Comparison of ENCODE assay signal across 8 mouse cellular contexts in the genomic region with DNA sequence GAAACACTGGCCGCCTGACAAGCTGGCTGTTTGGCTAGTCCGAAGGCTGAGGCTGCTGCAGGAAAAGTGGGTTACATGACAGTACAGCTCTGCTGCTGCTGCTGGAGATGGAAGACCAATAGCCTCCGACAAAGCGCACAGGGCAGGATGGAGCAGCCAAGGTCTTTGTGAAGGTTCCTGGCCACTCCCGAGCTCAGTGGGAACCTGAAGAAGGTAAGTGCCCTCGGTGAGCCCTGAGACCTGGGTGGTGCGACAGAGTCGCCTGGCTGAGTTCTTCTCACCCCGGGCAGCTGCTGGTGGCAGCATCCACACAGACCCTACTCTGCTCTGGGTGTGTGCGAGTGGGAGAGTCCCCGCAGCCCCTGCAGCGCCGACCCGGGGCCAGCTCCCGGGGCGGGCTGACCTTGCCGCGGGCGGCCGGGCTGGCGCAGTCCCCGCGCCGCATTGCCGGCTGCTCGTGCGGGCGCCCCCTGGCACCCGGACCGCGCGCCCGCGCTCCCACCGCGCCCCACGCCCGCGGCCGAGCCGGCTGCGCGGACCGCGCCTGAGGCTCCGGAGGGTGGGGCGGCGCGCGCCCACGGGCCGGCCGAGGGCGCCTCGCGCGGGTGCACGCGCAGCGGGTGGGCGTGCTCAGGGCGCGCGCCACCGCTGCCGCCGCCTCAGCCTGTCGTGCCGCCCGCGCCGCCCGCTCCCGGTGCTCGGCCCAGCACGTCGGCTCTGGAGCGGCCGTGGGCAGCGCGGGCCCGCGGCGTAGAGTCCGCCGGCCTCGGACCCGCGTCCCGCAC. TPM values are rescaled to one million over a fixed set of nuclear protein-coding genes. Genes with fewer than 3 reads are reported as not detected.
A peak's percentile ranks its signal among the peaks of the same experiment; 100 is the strongest.
DNase-seq lines count a peak whose midpoint lies in the region; ATAC-seq lines count a peak whose summit lies in the region.

A gene (plus strand): TSS at position 44 of the 785 bp plus-strand sequence.

- no peak within 1 kb of the TSS for H3K27ac ChIP-seq in embryonic facial prominence, embryonic 11.5 days (replicated peaks; ENCODE audit: low read depth, low read length)
- H3K27ac ChIP-seq in hindbrain, embryonic 11.5 days (ENCODE audit: low read depth, low read length) = peak within 1 kb of the TSS; percentile 42

- no peaks in the 10 kb centered on the region for H3K9me3 ChIP-seq in embryonic facial prominence, embryonic 11.5 days (replicated peaks; ENCODE audit: control insufficient read depth, low read length)
- H3K9me3 ChIP-seq in hindbrain, embryonic 11.5 days (ENCODE audit: control insufficient read depth, low read length) = no peaks in the 10 kb centered on the region

- peaks cover 2% of the 10 kb centered on the region; the same call in 1 of the 2 replicates for H3K4me1 ChIP-seq in embryonic facial prominence, embryonic 11.5 days (ENCODE audit: control insufficient read depth, insufficient read depth, low read length)
- H3K4me1 ChIP-seq in hindbrain, embryonic 11.5 days (replicated peaks; ENCODE audit: control insufficient read depth, insufficient read depth, low read length) = peaks cover 3% of the 10 kb centered on the region; the same call in 1 of the 2 replicates

- ATAC-seq in CD4-positive, CD25-positive, alpha-beta regulatory T cell, adult 4 months = no peak
- ATAC-seq in embryonic facial prominence, embryonic 11.5 days (replicated peaks; ENCODE audit: insufficient number of reproducible peaks, low FRiP score, low TSS enrichment, low read depth) = peak; percentile 72
- peak; percentile 71 for ATAC-seq in hindbrain, embryonic 11.5 days (ENCODE audit: low FRiP score)

- H3K27me3 ChIP-seq in embryonic facial prominence, embryonic 11.5 days (ENCODE audit: control insufficient read depth, insufficient read depth, low read length) = peaks cover 23% of the 10 kb centered on the region
- peaks cover 22% of the 10 kb centered on the region for H3K27me3 ChIP-seq in hindbrain, embryonic 11.5 days (ENCODE audit: control insufficient read depth, insufficient read depth, low read length)

- no peaks in the 10 kb centered on the region for H3K36me3 ChIP-seq in embryonic facial prominence, embryonic 11.5 days (replicated peaks; ENCODE audit: control insufficient read depth, insufficient read depth, low read depth, low read length)
- H3K36me3 ChIP-seq in hindbrain, embryonic 11.5 days (ENCODE audit: control insufficient read depth, insufficient read depth, low read length) = no peaks in the 10 kb centered on the region

- peak within 1 kb of the TSS; percentile 60 for H3K4me3 ChIP-seq in embryonic facial prominence, embryonic 11.5 days (ENCODE audit: low read depth, low read length)
- peak within 1 kb of the TSS; percentile 59 for H3K4me3 ChIP-seq in hindbrain, embryonic 11.5 days (ENCODE audit: low read depth, low read length)

- peak within 1 kb of the TSS; percentile 62 for H3K9ac ChIP-seq in embryonic facial prominence, embryonic 11.5 days (replicated peaks; ENCODE audit: low read length)
- peak within 1 kb of the TSS; percentile 79 for H3K9ac ChIP-seq in hindbrain, embryonic 11.5 days (ENCODE audit: low read depth, low read length)

- DNase-seq in CD4-positive, CD25-positive, alpha-beta regulatory T cell, adult 2 months (ENCODE audit: low read depth, low spot score) = peak; percentile 3
- DNase-seq in ZHBTc4 (ENCODE audit: low read depth, low spot score) = peak; percentile 58
- DNase-seq in embryonic facial prominence, embryonic 11.5 days (ENCODE audit: low spot score) = peak; percentile 63
- DNase-seq in hindbrain, embryonic 11.5 days (ENCODE audit: low spot score) = peak; percentile 66
- peak in 1 of 2 experiments; percentile 71 for DNase-seq in left cerebral cortex, postnatal 10 days (ENCODE audit: extremely low spot score in 1 of 2, low spot score in 2 of 2)
- DNase-seq in mesoderm, embryonic 11.5 days (ENCODE audit: low read depth, low spot score) = peak; percentile 40
- peak; percentile 54 for DNase-seq in testis, postnatal 10 days (ENCODE audit: low spot score)

- under 1% methylated on average over 75 of the region's 90 CpGs for WGBS in embryonic facial prominence, embryonic 11.5 days
- WGBS in hindbrain, embryonic 11.5 days = 2% methylated on average over 26 of the region's 90 CpGs

- peak within 1 kb of the TSS; percentile 91 for H3K4me2 ChIP-seq in embryonic facial prominence, embryonic 11.5 days (ENCODE audit: low read depth, low read length)
- H3K4me2 ChIP-seq in hindbrain, embryonic 11.5 days (replicated peaks; ENCODE audit: low read depth, low read length) = peak within 1 kb of the TSS; percentile 90

- intact Hi-C loops in left cerebral cortex, postnatal 10 days (cut with DNase I) = no loop called here

RNA-seq across cellular contexts. Expression of the gene that starts here (rescaled TPM):
- under 1 TPM in 1 of 2 experiments, not detected in 1; 0.05 TPM for polyA plus RNA-seq in CD4-positive, CD25-positive, alpha-beta regulatory T cell, adult 4 months (2017; shearing (Covaris generic))
- polyA plus RNA-seq in embryonic facial prominence, embryonic 11.5 days (2014; fragmentation: Nextera tagmentation; extraction: Ambion mirVana) = 0.43 and 0.80 TPM in 2 replicates
- polyA plus RNA-seq in hindbrain, embryonic 11.5 days (2014; fragmentation: Nextera tagmentation; extraction: Ambion mirVana) = 3.0 and 4.4 TPM in 2 replicates
- total RNA-seq in left cerebral cortex, postnatal 10 days (2021) = 100 to 1,000 TPM; 283 to 300 TPM

Comparison
In these comparisons a context has a peak if more than half of its experiments do, and no peak if none do; other contexts are left out.
1. Peak in DNase-seq, ATAC-seq, H3K4me3 ChIP-seq, H3K9ac ChIP-seq and H3K4me2 ChIP-seq in embryonic facial prominence, embryonic 11.5 days; RNA of the gene not detected or under 1 TPM.